Mouse (Mus musculus): ENCODE data around the gene Pikfyve. TPM values are rescaled to one million over a fixed set of nuclear protein-coding genes. Genes with fewer than 3 reads are reported as not detected.

Pikfyve gene
- total and polyA plus RNA-seq, 2 experiments from 2014 or later, result 10.4 to 30.1 TPM

DNA sequence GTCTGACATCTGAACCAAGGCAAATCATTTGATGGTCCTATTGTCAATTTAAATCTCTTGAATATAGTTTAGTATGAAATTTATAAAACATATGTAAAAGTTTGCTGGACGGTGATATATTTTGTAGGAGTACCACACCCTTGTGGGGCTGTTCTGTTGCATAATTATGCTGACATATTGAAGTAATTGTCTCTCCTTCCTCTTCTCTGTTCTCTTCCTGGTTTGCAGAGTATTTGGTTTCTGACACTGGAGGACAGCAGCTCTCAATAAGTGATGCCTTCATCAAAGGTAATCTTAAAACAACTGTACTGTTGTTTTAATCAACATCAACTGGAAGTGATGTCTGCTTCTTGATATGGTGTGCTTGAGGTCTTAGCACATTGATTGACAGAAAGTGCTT lies 44.1 kb downstream of the Pikfyve start:
- ATAC-seq (ENCODE audit: low FRiP score) (no peak), DNase-seq (ENCODE audit: low spot score) (no peak)
- 85% methylated on average over 1 of the region's 1 CpGs for WGBS

DNA sequence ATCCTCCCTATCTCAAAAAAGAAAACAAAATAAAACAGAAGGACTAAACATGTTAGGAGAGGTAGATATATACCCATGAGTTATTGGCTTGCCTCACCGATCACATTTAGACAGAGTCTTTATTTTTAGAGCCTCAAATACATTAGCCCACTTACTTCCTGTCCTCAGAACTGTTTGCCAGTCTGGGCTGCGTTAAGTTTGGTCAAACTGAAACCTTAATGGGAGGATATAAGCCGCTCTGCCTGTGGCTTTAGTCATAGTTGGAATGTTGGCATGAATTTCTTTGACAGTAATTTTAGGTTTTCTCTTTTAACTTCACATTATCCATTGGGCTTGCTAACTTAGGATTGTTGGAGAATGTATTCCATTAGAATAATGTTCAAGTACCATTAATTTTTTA lies 51.2 kb downstream of the Pikfyve start:
- TF ChIP-seq CTCF (IDR thresholded peaks at IDR 0.05), result no peak
- no peak overlapping the region for H3K4me2 ChIP-seq (ENCODE audit: low read depth, low read length, poor library complexity, severe bottlenecking)
- DNase-seq (ENCODE audit: low spot score) (no peak), ATAC-seq (ENCODE audit: low FRiP score) (no peak)
- H3K9ac ChIP-seq (replicated peaks; ENCODE audit: low read length, poor library complexity, severe bottlenecking), result no peak overlapping the region
- H3K4me1 ChIP-seq (ENCODE audit: insufficient read depth, low read length), result no peaks in the 10 kb centered on the region
- no peaks in the 10 kb centered on the region for H3K27me3 ChIP-seq (ENCODE audit: insufficient read depth, low read length)
- H3K9me3 ChIP-seq (ENCODE audit: low read length), result no peaks in the 10 kb centered on the region
- 83% methylated on average over 3 of the region's 3 CpGs for WGBS
- peaks cover 5% of the 10 kb centered on the region; the same call in 1 of the 2 replicates for H3K36me3 ChIP-seq (ENCODE audit: insufficient read depth, low read length)
- no peak overlapping the region for H3K4me3 ChIP-seq (ENCODE audit: low read depth, low read length)
- H3K27ac ChIP-seq (ENCODE audit: low read depth, low read length), result no peak overlapping the region

More for the DNA sequence above, 44.1 kb downstream of the Pikfyve start:
- Histone ChIP-seq H3K9me3 (ENCODE audit: low read length) (no peaks in the 10 kb centered on the region), H3K9ac (replicated peaks; ENCODE audit: low read length, poor library complexity, severe bottlenecking) (no peak overlapping the region), H3K27ac (ENCODE audit: low read depth, low read length) (no peak overlapping the region), H3K27me3 (ENCODE audit: insufficient read depth, low read length) (no peaks in the 10 kb centered on the region), H3K4me2 (ENCODE audit: low read depth, low read length, poor library complexity, severe bottlenecking) (no peak overlapping the region), H3K4me1 (ENCODE audit: insufficient read depth, low read length) (no peaks in the 10 kb centered on the region), H3K4me3 (ENCODE audit: low read depth, low read length) (no peak overlapping the region), H3K36me3 (ENCODE audit: insufficient read depth, low read length) (peaks cover 5% of the 10 kb centered on the region; the same call in 1 of the 2 replicates)
- no peak for TF ChIP-seq CTCF (IDR thresholded peaks at IDR 0.05)

DNA sequence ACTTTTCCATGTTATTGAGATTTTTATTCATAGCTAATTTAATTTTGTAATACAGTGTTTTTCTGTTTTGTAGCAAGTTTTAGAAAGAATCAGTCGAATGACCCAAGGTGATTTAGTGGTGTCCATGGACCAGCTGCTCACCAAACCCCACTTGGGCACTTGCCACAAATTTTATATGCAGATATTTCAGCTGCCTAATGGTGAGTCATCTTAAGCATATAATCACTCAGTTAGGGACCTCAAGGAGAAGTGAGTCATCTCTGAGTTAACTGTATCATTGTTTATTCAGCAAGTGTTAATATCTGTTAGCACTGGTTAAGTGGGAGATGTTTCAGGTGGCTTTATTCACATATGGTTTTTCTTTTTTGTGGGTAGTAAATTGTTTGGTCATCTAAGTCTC lies 59.2 kb downstream of the Pikfyve start:
- Histone ChIP-seq H3K27ac (ENCODE audit: low read depth, low read length) (no peak overlapping the region), H3K4me1 (ENCODE audit: insufficient read depth, low read length) (no peaks in the 10 kb centered on the region), H3K4me2 (ENCODE audit: low read depth, low read length, poor library complexity, severe bottlenecking) (no peak overlapping the region), H3K4me3 (ENCODE audit: low read depth, low read length) (no peak overlapping the region), H3K9me3 (ENCODE audit: low read length) (no peaks in the 10 kb centered on the region), H3K9ac (replicated peaks; ENCODE audit: low read length, poor library complexity, severe bottlenecking) (no peak overlapping the region), H3K36me3 (ENCODE audit: insufficient read depth, low read length) (peaks cover 13% of the 10 kb centered on the region; the same call in 1 of the 2 replicates), H3K27me3 (ENCODE audit: insufficient read depth, low read length) (no peaks in the 10 kb centered on the region)
- no peak for TF ChIP-seq CTCF (IDR thresholded peaks at IDR 0.05)
- ATAC-seq (ENCODE audit: low FRiP score), result no peak
- WGBS, result 98% methylated on average over 1 of the region's 1 CpGs
- no peak for DNase-seq (ENCODE audit: low spot score)

DNA sequence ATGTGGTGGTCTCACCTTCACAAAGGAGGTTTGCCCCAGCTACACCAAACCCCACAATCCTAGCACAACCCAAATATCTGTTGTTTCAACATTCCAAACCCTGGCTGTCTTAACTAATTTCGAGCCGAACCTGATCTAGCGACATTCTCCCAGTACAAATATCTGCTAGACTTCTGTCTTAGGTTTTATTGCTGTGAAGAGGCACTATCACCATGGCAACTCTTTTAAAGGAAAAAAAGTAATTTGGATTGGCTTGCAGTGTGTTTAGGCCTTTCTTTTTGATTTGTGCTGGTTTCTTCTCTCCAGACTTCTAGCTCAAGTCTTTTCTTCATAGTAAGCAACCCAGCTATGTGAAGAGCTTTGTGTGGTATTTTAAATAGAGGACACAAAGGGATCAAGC lies 94.0 kb downstream of the Pikfyve start:
- Histone ChIP-seq H3K27me3 (ENCODE audit: insufficient read depth, low read length) (no peaks in the 10 kb centered on the region), H3K9me3 (ENCODE audit: low read length) (no peaks in the 10 kb centered on the region), H3K4me3 (ENCODE audit: low read depth, low read length) (no peak overlapping the region), H3K27ac (ENCODE audit: low read depth, low read length) (no peak overlapping the region), H3K4me1 (ENCODE audit: insufficient read depth, low read length) (no peaks in the 10 kb centered on the region; the same call in 1 of the 2 replicates), H3K9ac (replicated peaks; ENCODE audit: low read length, poor library complexity, severe bottlenecking) (no peak overlapping the region), H3K4me2 (ENCODE audit: low read depth, low read length, poor library complexity, severe bottlenecking) (no peak overlapping the region), H3K36me3 (ENCODE audit: insufficient read depth, low read length) (no peaks in the 10 kb centered on the region)
- 29% methylated on average over 3 of the region's 3 CpGs for WGBS
- peak; percentile 9 for DNase-seq (ENCODE audit: low spot score)
- TF ChIP-seq CTCF (IDR thresholded peaks at IDR 0.05), result no peak
- ATAC-seq (ENCODE audit: low FRiP score), result no peak

DNA sequence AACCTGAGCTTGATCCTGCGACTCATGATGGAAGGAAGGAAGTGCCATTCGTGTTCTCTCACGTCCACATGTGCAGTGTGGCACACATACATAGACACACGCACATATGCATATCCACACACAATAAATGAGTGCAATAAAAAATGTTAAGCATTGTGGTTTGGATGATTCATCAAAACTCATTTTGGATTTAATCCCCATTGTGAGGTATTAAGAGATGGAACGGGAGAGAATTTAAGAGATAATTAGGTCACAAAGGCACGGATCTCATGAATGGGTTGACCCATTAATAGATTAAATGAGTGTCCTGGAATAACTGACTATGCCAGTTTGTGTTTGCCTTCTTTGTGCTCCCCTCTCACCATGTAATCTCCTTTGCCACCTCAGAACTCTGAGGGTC lies 95.3 kb downstream of the Pikfyve start, which contains the start of gene Pth2r:
Pth2r (plus strand) TSS at position 301 of the 400 bp plus-strand sequence.
- Histone ChIP-seq H3K9ac (replicated peaks; ENCODE audit: low read length, poor library complexity, severe bottlenecking) (no peak within 1 kb of the TSS), H3K27me3 (ENCODE audit: insufficient read depth, low read length) (no peaks in the 10 kb centered on the region), H3K4me3 (ENCODE audit: low read depth, low read length) (no peak within 1 kb of the TSS), H3K36me3 (ENCODE audit: insufficient read depth, low read length) (no peaks in the 10 kb centered on the region), H3K27ac (ENCODE audit: low read depth, low read length) (no peak within 1 kb of the TSS), H3K4me2 (ENCODE audit: low read depth, low read length, poor library complexity, severe bottlenecking) (no peak within 1 kb of the TSS), H3K9me3 (ENCODE audit: low read length) (no peaks in the 10 kb centered on the region), H3K4me1 (ENCODE audit: insufficient read depth, low read length) (no peaks in the 10 kb centered on the region; the same call in 1 of the 2 replicates)
- WGBS, result 76% methylated on average over 6 of the region's 6 CpGs
- no peak for TF ChIP-seq CTCF (IDR thresholded peaks at IDR 0.05)
- no peak for DNase-seq (ENCODE audit: low spot score)
- no peak for ATAC-seq (ENCODE audit: low FRiP score)

DNA sequence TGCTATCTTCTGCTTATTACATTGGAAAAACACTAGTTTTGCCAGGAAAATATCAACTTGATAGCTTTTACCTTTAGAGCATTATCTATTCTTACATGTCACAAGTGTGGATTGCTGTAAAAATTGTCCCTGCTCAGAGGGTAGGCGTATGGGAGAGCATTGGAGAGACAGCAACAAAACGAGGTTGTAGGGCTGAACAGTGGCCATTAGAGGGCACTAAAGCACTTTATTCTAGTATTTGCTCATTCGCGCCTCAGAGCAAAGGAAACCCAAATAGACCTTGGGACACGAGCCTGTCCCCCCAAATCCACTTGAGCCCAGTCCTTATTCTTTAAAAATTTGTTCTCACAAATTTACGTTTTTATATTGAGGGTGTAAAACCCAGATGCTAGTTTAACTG lies 96.3 kb downstream of the Pikfyve start:
- 0 out of 2 replicates have a peak, but pooled peaks have one; percentile 31 for ATAC-seq (ENCODE audit: low FRiP score)
- H3K9ac ChIP-seq (replicated peaks; ENCODE audit: low read length, poor library complexity, severe bottlenecking), result no peak overlapping the region

More for the DNA sequence above, 96.3 kb downstream of the Pikfyve start:
- Histone ChIP-seq H3K4me3 (ENCODE audit: low read depth, low read length) (no peak overlapping the region), H3K9me3 (ENCODE audit: low read length) (no peaks in the 10 kb centered on the region), H3K27me3 (ENCODE audit: insufficient read depth, low read length) (no peaks in the 10 kb centered on the region), H3K4me2 (ENCODE audit: low read depth, low read length, poor library complexity, severe bottlenecking) (no peak overlapping the region), H3K36me3 (ENCODE audit: insufficient read depth, low read length) (no peaks in the 10 kb centered on the region), H3K4me1 (ENCODE audit: insufficient read depth, low read length) (no peaks in the 10 kb centered on the region; the same call in 1 of the 2 replicates), H3K27ac (ENCODE audit: low read depth, low read length) (no peak overlapping the region)
- WGBS, result 7% methylated on average over 6 of the region's 6 CpGs
- DNase-seq (ENCODE audit: low spot score), result peak; percentile 84
- TF ChIP-seq CTCF (IDR thresholded peaks at IDR 0.05), result peak; percentile 84
